22 mouse cellular contexts compared by ENCODE assay signal in the genomic region with DNA sequence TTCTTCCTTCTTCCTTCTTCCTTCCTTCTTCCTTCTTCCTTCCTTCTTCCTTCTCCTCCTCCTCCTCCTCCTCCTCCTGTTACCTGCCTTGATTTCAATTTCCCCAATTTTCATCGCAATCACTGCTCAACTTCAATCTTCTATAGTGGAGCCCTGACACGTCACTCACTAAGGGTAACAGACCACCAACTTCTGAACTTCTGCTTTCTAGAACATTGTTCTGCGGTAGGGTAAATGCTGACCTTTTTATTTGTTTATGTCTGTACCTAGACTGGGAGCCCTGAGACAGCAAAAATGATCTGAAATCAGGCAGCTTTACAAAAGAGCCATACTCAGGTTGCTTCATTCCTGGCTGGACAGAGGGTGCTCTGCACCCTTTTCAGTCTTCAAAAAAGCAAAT. TPM values are rescaled to one million over a fixed set of nuclear protein-coding genes. Genes with fewer than 3 reads are reported as not detected.
DNase-seq lines count a peak whose midpoint lies in the region; ATAC-seq lines count a peak whose summit lies in the region.
"Had no signal": no experiment of that assay in that cellular context is flagged by ENCODE, and none has a peak within 500 bp of the region (broad histone marks: within the 10 kb centered on the region; RNA-seq: fewer than 3 reads in every experiment).

No protein-coding gene starts in this region.

- 0 out of 2 replicates have a peak, but pooled peaks have one; percentile 36 for ATAC-seq in common myeloid progenitor, adult 5-6 weeks (replicated peaks; ENCODE audit: low read depth, poor library complexity, severe bottlenecking)
- peak; percentile 69 to 82; a peak in 3 of 4 replicates for ATAC-seq in hematopoietic stem cell, adult 5-6 weeks (replicated peaks in 1 of 2; ENCODE audit: insufficient read depth in 1 of 2, low FRiP score in 2 of 2, low TSS enrichment in 1 of 2, low read depth in 1 of 2, poor library complexity in 2 of 2, severe bottlenecking in 2 of 2)
- peak; percentile 37; the same call in 1 of the 2 replicates for ATAC-seq in megakaryocyte progenitor cell, adult 5-6 weeks (replicated peaks; ENCODE audit: poor library complexity)
- no peak for ATAC-seq in erythroid progenitor cell, adult 5-6 weeks (replicated peaks; ENCODE audit: low FRiP score, poor library complexity, severe bottlenecking)
- ATAC-seq: activated CD4-positive, CD25-positive, alpha-beta regulatory T cell, adult 4 months; CD4-positive, CD25-positive, alpha-beta regulatory T cell, adult 4 months; Patski had no signal

- DNase-seq in adrenal gland, adult (ENCODE audit: inconsistent age in 2 of 2, low spot score in 1 of 2): no peak
- DNase-seq in kidney, postnatal 10 days: no peak
- DNase-seq: adrenal gland, adult 2 months; adrenal gland, adult 8-10 months; adrenal gland, postnatal 10 days; adrenal gland, postnatal 14 days; adrenal gland, postnatal 25 days; adrenal gland, postnatal 36 days; B cell, adult 2 months; cerebellum, adult 11 months; cerebellum, adult 11-12 months; cerebellum, adult 18-20 months; cerebellum, adult 2 months had no signal

RNA-seq across cellular contexts. Expression of gene Ptprq, which starts 33.6 kb away (rescaled TPM):
- not detected in 2 replicates for total RNA-seq in common myeloid progenitor, adult 5-6 weeks (2017)
- not detected in 2 replicates for total RNA-seq in hematopoietic stem cell, adult 5-6 weeks (2017)
- not detected in 2 replicates for total RNA-seq in megakaryocyte progenitor cell, adult 5-6 weeks (2015)
- total RNA-seq in megakaryocyte progenitor cell, adult 5-6 weeks (2017): not detected in 2 replicates
- not detected in 2 replicates for total RNA-seq in erythroid progenitor cell, adult 5-6 weeks (2015; ENCODE audit: low replicate concordance)
- total RNA-seq in erythroid progenitor cell, adult 5-6 weeks (2017; ENCODE audit: low replicate concordance): not detected in 2 replicates
- total RNA-seq: CH12.LX, MEL had no signal
